Mouse (Mus musculus): ENCODE measurements around the gene Kat14.

DNA sequence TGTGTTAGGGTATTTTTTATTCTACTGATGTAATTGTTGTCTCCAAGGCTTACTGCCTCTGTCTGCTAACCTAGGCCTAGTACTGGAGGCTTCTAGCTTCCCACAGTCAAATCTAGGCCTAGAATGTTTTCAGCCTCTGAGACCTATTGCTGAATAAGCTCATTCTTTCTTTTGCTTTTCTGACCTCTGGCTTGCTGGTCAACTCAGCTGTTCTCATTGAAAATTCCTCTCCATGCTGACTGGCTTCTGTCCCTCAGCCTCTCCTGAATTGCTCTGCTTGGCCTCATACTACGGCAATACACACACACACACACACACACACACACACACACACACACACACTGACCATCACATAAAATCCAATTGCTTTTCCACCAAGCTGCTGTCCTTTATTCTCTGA, 57.0 kb downstream of the Kat14 start:
- TF ChIP-seq POLR2A (IDR thresholded peaks at IDR 0.05; ENCODE audit: low read depth, low read length): no peak
- no peak for TF ChIP-seq CTCF (IDR thresholded peaks at IDR 0.05; ENCODE audit: borderline replicate concordance, insufficient read depth, low read length)
